Mouse (Mus musculus): ENCODE measurements around the gene Serhl. TPM values are rescaled to one million over a fixed set of nuclear protein-coding genes. Genes with fewer than 3 reads are reported as not detected.
"Not testable (repeated sequence)": the region's sequence is repeated elsewhere in the genome, so short reads cannot be mapped to it uniquely, and the experiment has no call there.

Gene Serhl
- 59.5 and 71.0 TPM in 2 replicates for polyA plus RNA-seq (2015; fragmentation: Nextera tagmentation; extraction: Ambion mirVana)

DNA sequence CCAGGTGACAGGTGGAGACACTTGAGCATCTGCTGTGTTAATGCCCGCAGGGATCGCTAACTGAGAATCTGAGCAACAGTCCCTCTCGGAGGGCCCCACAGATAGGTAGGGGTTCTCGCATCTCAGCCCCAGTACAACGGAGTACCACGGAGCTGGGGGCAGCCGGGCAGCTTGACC, at the start of gene Serhl:
Serhl (plus strand) TSS at position 78 of the 177 bp plus-strand sequence.
- H3K4me2 ChIP-seq (ENCODE audit: low read depth, low read length) = 0 out of 2 replicates have a peak within 1 kb of the TSS, but pooled peaks have one; percentile 25
- WGBS = 25% methylated on average over 7 of the region's 7 CpGs

DNA sequence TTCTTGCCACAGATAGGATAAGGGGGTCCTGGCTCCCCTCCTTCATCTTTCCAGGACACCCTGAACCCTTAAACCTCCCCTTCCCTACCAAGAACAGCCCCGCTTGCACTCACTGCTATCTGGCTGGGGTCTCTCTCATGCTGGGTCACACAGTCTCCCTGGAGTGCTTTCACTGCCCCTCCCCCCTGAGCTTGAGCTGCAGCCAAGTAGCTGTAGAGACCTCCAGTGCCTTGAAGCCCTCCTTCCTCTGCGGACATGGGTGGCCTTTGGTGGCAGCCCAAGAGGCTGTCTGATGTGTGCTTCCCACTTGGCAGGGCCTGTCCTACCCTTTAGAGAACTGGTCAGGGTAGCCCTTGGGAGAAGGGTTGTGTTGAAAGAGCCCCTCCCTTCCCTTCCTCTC, 49.1 kb upstream of the Serhl start:
- H3K27ac ChIP-seq (ENCODE audit: low read length) = no peak overlapping the region
- H3K4me1 ChIP-seq (ENCODE audit: control insufficient read depth, insufficient read depth, low read length) = peaks cover 49% of the 10 kb centered on the region
- no peak overlapping the region for H3K4me3 ChIP-seq (ENCODE audit: low read length)
- no peak overlapping the region for H3K4me2 ChIP-seq (ENCODE audit: low read depth, low read length)
- no peak for ATAC-seq
- H3K27me3 ChIP-seq (replicated peaks; ENCODE audit: control insufficient read depth, insufficient read depth, low read length) = no peaks in the 10 kb centered on the region
- no peaks in the 10 kb centered on the region for H3K9me3 ChIP-seq (ENCODE audit: control insufficient read depth, low read length)
- WGBS = 49% methylated on average over 2 of the region's 2 CpGs
- no peaks in the 10 kb centered on the region for H3K36me3 ChIP-seq (ENCODE audit: control insufficient read depth, insufficient read depth, low read length)
- no peak overlapping the region for H3K9ac ChIP-seq (ENCODE audit: low read depth, low read length)

More for the DNA sequence above, at the start of gene Serhl:
- Histone ChIP-seq H3K27ac (ENCODE audit: low read length) (no peak within 1 kb of the TSS), H3K4me3 (ENCODE audit: low read length) (no peak within 1 kb of the TSS), H3K9me3 (ENCODE audit: control insufficient read depth, low read length) (no peaks in the 10 kb centered on the region), H3K9ac (ENCODE audit: low read depth, low read length) (no peak within 1 kb of the TSS), H3K27me3 (replicated peaks; ENCODE audit: control insufficient read depth, insufficient read depth, low read length) (no peaks in the 10 kb centered on the region), H3K4me1 (ENCODE audit: control insufficient read depth, insufficient read depth, low read length) (peaks cover 14% of the 10 kb centered on the region), H3K36me3 (ENCODE audit: control insufficient read depth, insufficient read depth, low read length) (no peaks in the 10 kb centered on the region)
- no peak for ATAC-seq

DNA sequence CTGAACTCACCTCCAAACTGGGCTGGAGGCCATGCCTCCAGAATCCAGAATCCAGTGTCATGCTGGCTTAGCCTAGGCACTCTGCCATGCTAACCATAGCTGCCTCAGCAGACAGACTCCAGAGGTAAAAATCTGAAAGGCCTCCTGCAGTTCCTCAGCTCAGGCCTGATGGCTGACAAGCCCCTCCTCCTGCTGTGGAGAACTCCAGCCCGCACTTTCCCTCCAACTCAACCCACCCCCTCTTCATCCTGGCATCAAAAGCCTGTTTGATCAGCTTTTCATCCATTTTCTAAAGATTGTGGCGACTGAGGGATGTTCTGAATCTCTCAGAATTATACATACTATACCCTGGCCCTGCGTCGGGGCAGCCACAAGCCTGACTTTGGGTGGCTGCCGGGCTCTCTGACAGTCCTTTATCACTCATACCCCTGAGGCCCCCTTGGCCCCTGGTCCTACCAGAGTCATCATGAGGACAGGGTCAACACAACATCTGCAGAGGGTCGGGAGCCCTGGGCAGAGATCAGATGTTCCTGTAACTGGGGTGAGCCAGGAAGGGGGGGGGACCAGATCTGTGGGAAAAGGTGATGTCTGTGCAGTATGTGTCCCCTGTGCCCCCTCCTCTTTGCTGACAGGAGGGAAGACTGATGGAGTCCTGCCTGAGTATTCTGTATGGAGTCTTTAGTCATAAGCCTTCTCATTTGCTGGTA, 46.5 kb upstream of the Serhl start:
- no peaks in the 10 kb centered on the region for H3K27me3 ChIP-seq (replicated peaks; ENCODE audit: control insufficient read depth, insufficient read depth, low read length)
- no peak overlapping the region for H3K4me2 ChIP-seq (ENCODE audit: low read depth, low read length)
- H3K4me3 ChIP-seq (ENCODE audit: low read length) = no peak overlapping the region
- 0 out of 2 replicates have a peak overlapping the region, but pooled peaks have one; percentile 6 for H3K27ac ChIP-seq (ENCODE audit: low read length)
- peak; percentile 36; the same call in 1 of the 2 replicates for ATAC-seq
- H3K9me3 ChIP-seq (ENCODE audit: control insufficient read depth, low read length) = 0 out of 2 replicates have a peak, but pooled peaks cover 2% of the 10 kb centered on the region
- peak overlapping the region; percentile 46 for H3K9ac ChIP-seq (ENCODE audit: low read depth, low read length)
- WGBS = 25% methylated on average over 6 of the region's 6 CpGs
- peaks cover 38% of the 10 kb centered on the region for H3K4me1 ChIP-seq (ENCODE audit: control insufficient read depth, insufficient read depth, low read length)
- no peaks in the 10 kb centered on the region for H3K36me3 ChIP-seq (ENCODE audit: control insufficient read depth, insufficient read depth, low read length)

DNA sequence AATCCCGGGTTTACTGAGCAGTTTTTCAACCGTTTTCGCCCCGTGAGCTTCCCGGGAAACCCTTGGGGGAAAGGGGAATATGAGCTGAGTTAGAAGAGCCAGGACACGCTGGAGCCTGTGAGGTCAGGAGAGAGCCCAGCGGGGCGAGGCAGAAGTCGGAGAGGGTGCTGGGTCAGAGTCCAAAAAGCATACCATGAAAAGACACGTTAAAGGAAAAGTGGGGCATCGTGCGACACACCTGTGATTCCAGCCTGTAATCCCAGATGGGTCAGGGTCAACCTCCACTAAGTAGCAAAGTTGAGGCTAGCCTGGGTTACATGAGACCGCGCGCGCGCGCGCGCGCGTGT, 46.0 kb upstream of the Serhl start:
- peak; percentile 51; the same call in 1 of the 2 replicates for ATAC-seq
- H3K4me2 ChIP-seq (ENCODE audit: low read depth, low read length) = no peak overlapping the region
- 61% methylated on average over 22 of the region's 22 CpGs for WGBS

DNA sequence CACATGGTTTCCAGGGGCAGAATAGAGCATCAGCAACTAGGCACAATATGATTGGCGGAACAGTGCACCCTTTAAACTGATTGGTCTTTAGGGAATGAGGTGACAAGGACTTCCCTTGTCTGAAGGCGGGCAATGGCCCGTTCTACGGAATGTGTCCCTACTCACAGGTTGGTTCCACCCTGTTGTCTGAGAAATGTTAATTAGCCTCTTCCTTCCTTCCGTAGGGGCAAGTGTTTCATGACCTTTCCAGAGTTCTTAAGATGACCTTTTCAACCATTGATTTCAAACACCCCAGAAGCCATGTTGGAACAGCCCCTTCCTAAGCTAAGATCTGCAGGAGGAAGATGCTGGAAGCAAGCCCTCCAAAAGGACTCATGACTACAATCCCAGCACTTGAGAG, 43.7 kb upstream of the Serhl start:
- not testable (repeated sequence) for H3K36me3 ChIP-seq (ENCODE audit: control insufficient read depth, insufficient read depth, low read length); H3K27me3 ChIP-seq (replicated peaks; ENCODE audit: control insufficient read depth, insufficient read depth, low read length); ATAC-seq; H3K27ac ChIP-seq (ENCODE audit: low read length); H3K4me3 ChIP-seq (ENCODE audit: low read length); H3K4me2 ChIP-seq (ENCODE audit: low read depth, low read length); H3K9me3 ChIP-seq (ENCODE audit: control insufficient read depth, low read length); H3K9ac ChIP-seq (ENCODE audit: low read depth, low read length)
- H3K4me1 ChIP-seq (ENCODE audit: control insufficient read depth, insufficient read depth, low read length) = peaks cover 20% of the 10 kb centered on the region
- WGBS = 90% methylated on average over 5 of the region's 5 CpGs

More for the DNA sequence above, 46.0 kb upstream of the Serhl start:
- no peak overlapping the region for H3K4me3 ChIP-seq (ENCODE audit: low read length)
- 0 out of 2 replicates have a peak, but pooled peaks cover 2% of the 10 kb centered on the region for H3K9me3 ChIP-seq (ENCODE audit: control insufficient read depth, low read length)
- H3K36me3 ChIP-seq (ENCODE audit: control insufficient read depth, insufficient read depth, low read length) = no peaks in the 10 kb centered on the region
- 0 out of 2 replicates have a peak overlapping the region, but pooled peaks have one; percentile 46 for H3K9ac ChIP-seq (ENCODE audit: low read depth, low read length)
- no peak overlapping the region for H3K27ac ChIP-seq (ENCODE audit: low read length)
- peaks cover 33% of the 10 kb centered on the region for H3K4me1 ChIP-seq (ENCODE audit: control insufficient read depth, insufficient read depth, low read length)
- no peaks in the 10 kb centered on the region for H3K27me3 ChIP-seq (replicated peaks; ENCODE audit: control insufficient read depth, insufficient read depth, low read length)

DNA sequence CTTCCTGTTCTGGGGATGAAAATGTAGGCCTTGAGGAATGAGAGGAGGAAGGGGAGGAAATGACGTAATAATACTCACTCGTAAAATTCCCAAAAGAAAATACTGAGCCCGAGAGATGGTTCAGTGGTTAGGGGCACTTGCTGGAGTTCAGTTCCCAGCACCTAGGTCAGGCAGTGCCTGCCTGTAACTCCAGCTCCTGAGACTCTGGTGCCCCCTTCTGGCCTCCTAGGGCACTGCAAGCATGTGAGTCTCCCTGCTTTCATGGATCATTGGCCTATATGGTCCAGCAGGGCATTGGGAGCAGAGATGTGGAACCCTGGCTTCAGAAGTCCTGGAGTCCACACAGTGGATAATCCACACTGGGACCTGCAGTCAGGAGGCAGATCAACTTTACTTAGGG, 43.0 kb upstream of the Serhl start:
- Histone ChIP-seq H3K27me3 (replicated peaks; ENCODE audit: control insufficient read depth, insufficient read depth, low read length) (no peaks in the 10 kb centered on the region), H3K9me3 (ENCODE audit: control insufficient read depth, low read length) (0 out of 2 replicates have a peak, but pooled peaks cover 2% of the 10 kb centered on the region), H3K27ac (ENCODE audit: low read length) (no peak overlapping the region), H3K36me3 (ENCODE audit: control insufficient read depth, insufficient read depth, low read length) (no peaks in the 10 kb centered on the region), H3K4me2 (ENCODE audit: low read depth, low read length) (no peak overlapping the region), H3K4me1 (ENCODE audit: control insufficient read depth, insufficient read depth, low read length) (peaks cover 20% of the 10 kb centered on the region), H3K4me3 (ENCODE audit: low read length) (no peak overlapping the region), H3K9ac (ENCODE audit: low read depth, low read length) (no peak overlapping the region)
- no peak for ATAC-seq
- WGBS = 95% methylated on average over 3 of the region's 3 CpGs

DNA sequence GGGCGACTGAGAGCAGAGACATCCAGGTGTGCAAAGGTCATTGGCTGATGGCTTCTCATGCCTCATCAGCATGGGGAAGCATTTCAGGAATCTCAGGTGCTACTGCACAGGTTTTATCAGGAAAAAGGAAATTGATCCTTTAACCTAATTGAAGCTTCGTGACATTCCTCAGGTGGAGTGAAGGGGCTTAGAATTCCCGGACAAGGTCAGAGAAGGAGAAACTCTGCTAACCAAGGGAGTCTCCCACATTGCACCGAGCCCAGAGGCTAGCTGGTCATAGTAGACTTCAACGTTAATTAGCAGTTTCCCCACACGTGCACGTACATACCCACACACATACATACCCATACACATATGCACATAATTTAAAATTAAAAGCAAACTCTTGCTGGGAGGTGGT, 42.6 kb upstream of the Serhl start:
- no peak for ATAC-seq
- Histone ChIP-seq H3K4me3 (ENCODE audit: low read length) (no peak overlapping the region), H3K4me2 (ENCODE audit: low read depth, low read length) (no peak overlapping the region), H3K4me1 (ENCODE audit: control insufficient read depth, insufficient read depth, low read length) (peaks cover 20% of the 10 kb centered on the region), H3K27ac (ENCODE audit: low read length) (no peak overlapping the region), H3K27me3 (replicated peaks; ENCODE audit: control insufficient read depth, insufficient read depth, low read length) (no peaks in the 10 kb centered on the region), H3K36me3 (ENCODE audit: control insufficient read depth, insufficient read depth, low read length) (no peaks in the 10 kb centered on the region), H3K9ac (ENCODE audit: low read depth, low read length) (no peak overlapping the region), H3K9me3 (ENCODE audit: control insufficient read depth, low read length) (0 out of 2 replicates have a peak, but pooled peaks cover 2% of the 10 kb centered on the region)
- WGBS = 76% methylated on average over 7 of the region's 7 CpGs

DNA sequence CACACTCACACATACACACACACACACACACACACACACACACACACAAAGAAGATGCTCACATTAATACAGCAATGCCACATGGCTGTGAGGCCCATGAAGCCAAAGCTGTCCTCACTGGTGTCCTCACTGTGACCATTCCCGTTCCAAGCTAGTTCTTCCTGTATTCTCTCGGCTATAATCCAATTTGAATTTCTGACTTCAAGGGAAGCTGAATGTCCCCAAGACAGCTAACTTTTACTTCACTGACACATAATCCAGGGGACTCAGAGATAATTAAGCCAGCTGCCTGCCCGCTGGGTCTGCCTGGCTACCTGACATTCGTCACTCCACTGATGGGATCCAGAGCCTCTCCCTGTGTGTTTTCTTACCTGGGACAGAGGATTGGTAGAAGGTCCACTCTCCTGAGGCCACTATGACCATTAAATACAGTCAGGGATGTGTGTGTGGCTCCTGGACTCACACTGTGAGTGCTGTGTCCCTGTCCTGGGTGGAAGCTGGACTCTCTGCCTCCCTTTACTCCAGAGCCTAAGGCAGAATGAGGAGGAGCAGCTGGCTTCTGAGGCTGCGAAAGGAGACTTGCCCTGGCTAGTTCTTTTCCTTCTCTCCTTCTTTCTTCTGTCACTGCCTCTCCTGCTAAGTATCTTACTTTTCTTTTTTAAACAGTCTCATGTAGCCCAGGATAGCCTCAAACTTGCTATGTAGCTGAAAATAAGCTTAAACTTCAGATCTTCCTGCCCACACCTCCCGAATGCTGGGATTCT, 36.8 kb upstream of the Serhl start:
- H3K27me3 ChIP-seq (replicated peaks; ENCODE audit: control insufficient read depth, insufficient read depth, low read length) = 0 out of 2 replicates have a peak, but pooled peaks cover under 1% of the 10 kb centered on the region
- no peak overlapping the region for H3K4me3 ChIP-seq (ENCODE audit: low read length)
- ATAC-seq = no peak
- no peak overlapping the region for H3K27ac ChIP-seq (ENCODE audit: low read length)
- H3K9ac ChIP-seq (ENCODE audit: low read depth, low read length) = no peak overlapping the region
- WGBS = 64% methylated on average over 6 of the region's 6 CpGs
- peaks cover 14% of the 10 kb centered on the region; the same call in 1 of the 2 replicates for H3K4me1 ChIP-seq (ENCODE audit: control insufficient read depth, insufficient read depth, low read length)
- H3K36me3 ChIP-seq (ENCODE audit: control insufficient read depth, insufficient read depth, low read length) = no peaks in the 10 kb centered on the region
- H3K4me2 ChIP-seq (ENCODE audit: low read depth, low read length) = no peak overlapping the region
- H3K9me3 ChIP-seq (ENCODE audit: control insufficient read depth, low read length) = no peaks in the 10 kb centered on the region

DNA sequence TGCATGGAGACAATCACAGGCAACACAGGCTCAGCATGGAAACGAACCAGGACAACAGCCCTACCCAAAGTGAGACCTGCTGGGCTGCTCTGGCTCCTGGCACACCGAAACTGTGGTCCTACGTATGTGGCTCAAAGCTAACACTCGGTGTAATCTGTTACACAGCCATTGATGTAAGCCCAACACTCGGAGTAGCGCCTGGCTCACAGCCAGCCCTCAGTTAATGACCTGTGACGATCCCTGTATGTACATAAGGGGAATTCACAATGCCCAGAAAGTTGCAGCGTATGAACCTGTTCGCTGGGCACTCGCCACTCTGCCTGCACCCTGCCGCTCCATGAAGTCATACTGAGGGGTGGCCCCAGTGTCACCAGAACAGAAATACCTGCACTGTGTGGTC, 36.0 kb upstream of the Serhl start:
- Histone ChIP-seq H3K36me3 (ENCODE audit: control insufficient read depth, insufficient read depth, low read length) (no peaks in the 10 kb centered on the region), H3K4me3 (ENCODE audit: low read length) (no peak overlapping the region), H3K4me1 (ENCODE audit: control insufficient read depth, insufficient read depth, low read length) (peaks cover 14% of the 10 kb centered on the region; the same call in 1 of the 2 replicates), H3K9me3 (ENCODE audit: control insufficient read depth, low read length) (no peaks in the 10 kb centered on the region), H3K27ac (ENCODE audit: low read length) (no peak overlapping the region), H3K4me2 (ENCODE audit: low read depth, low read length) (no peak overlapping the region), H3K27me3 (replicated peaks; ENCODE audit: control insufficient read depth, insufficient read depth, low read length) (0 out of 2 replicates have a peak, but pooled peaks cover 2% of the 10 kb centered on the region), H3K9ac (ENCODE audit: low read depth, low read length) (no peak overlapping the region)
- WGBS = 46% methylated on average over 11 of the region's 11 CpGs
- no peak for ATAC-seq

All from intestine, embryonic 16.5 days (tissue).